Mouse (Mus musculus) duodenum, adult 2 months (tissue): Measurements from ENCODE around the gene Arhgef39. TPM values are rescaled to one million over a fixed set of nuclear protein-coding genes. Genes with fewer than 3 reads are reported as not detected.

Experiments
- polyA plus RNA-seq: library from polyadenylated mRNA; depleted of rRNA; stranded (reverse); fragments of >200 nt; gene quantifications from 2 replicates; pipeline ENCODE4 v1.2.3, GENCODE M21; 2012; ENCODE audit warnings: low replicate concordance; rRNA removed

Gene Arhgef39
- polyA plus RNA-seq: 41.0 and 46.8 TPM in 2 replicates

DNA sequence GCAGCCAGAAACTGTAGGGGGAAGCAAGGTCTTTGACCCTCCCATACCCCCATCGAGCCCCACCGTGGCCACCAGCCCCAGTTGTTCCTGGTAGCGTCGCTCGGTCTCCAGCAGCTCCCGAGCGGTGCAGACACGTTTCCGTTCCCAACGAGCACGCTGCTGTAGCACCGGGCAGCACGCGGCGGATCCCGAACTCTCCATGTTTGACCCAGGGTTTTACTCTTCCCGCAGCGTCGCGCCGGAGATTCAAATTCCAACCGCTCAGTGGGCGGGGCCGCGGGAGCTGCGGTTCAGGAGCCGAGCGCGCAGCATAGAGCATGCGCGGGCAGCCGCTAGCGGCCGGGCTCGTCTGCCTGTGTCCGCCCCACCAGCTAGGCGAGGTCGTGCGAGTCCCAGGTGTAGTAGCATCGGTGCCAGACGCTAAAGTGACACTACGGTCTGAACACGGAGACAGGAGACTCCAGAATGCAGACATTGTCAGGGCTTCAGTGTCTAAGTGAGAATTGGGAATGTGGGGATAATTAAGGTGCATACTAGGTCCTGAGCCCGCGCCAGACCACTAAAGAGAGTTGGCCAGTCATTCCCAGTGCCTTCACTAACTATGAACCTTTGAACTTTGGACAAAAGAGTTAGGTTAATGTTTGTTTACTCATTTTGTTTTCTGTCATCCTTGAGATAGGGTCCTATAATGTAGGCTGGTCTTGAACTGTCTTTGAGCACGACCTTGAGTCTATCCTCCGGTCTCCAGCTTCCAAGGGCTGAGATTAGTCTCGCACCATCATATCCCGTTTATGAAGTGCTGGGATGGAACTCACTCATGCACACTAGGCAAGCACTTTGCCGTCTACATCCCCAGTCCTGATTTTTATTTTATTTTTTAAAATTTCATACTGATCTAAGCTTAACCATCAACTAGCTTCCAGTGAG is at the start of gene Arhgef39:
Gene Arhgef39 (minus strand): TSS at position 289 of the 927 bp plus-strand sequence.

GRCm38 (mm10) chr4:43506536-43507185 is 7.2 kb upstream of the Arhgef39 start, which contains the start of gene Car9:
Gene Car9 (plus strand): TSS chr4:43506966.

DNA sequence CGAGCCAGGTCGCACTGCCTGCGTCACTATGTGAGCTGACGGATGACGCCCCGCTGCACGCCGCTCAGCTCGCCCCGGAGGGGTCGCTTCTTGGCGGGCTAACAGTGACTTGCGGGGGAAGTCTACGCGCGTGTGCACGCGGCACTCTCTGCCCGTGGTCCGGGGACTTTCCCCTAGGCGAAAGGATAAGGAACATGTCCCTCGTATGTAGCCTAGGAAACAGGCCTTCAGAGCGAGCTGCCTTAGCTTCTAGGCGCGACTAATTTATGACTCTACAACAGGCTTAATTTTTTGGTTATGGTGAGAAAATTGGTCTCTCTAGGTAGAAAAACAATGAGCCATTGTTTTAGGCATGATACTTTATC is 6.7 kb downstream of the Arhgef39 start, which contains the start of gene Ccdc107:
Gene Ccdc107 (plus strand): TSS at position 80 of the 365 bp plus-strand sequence.

DNA sequence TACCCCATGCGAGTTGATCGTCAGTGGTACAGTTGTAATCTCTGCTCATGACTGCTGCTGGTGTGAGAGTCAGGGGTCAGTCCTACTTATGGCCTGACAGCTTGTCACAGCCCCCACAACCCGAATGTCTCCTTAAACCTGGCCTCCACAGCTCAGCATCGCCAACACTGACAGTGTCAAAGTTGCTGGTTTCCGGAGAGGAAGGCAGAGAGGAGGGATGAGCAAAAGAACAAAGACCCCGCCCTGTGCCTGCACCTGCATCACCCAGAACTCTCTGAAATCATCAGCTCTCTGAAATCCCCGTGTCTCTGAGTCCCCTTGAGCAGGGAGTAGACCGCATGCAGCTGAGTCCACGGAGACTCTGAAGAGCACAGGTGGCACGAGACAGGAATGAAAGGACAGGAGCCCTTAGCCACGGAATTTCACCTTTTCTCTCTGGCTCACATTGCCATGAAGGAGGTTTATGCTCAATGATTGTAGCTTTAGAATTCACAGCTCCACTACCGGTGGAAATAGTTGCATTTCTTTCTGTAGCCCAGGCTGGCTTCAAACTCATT is 15.9 kb downstream of the Arhgef39 start, which contains the start of gene Sit1:
Gene Sit1 (minus strand): TSS at position 200 of the 557 bp plus-strand sequence.

DNA sequence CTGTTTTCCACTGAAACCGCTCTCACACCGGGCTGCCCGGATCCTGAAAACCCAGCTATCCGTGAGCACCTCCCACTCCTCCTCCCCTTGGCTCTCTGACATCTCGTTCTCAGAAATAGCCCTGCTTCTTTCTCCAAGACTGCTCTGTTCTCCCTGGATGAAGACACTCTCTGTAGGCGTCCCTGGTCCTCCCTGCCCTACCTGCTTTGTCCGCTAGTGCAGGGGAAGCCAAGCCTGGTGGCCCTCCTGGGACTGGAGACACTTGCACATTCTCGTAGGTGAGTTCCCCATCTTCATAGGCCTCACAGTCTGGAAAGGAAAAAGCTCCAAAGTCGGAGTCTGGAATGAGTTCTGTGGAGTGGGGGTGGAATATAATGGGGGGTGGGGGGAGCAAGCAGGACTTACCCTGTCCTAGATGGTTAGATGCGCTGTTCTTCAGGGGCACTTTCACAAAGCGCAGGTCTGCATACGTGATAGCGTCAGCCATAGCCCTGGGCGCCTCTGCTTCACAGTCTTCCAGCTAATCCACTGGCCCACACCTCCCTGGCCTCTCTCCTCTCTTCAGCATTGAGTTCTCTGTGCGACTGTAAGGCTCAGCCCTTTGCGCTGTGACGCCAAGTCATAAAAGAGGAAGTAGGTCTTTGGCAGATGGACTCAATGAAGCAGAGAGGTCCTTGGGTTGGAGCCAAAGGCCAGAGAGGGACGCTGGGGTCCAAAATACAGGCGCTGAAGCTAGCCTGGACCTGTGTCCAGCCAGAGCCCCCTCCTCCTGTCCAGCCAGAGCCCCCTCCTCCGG is 45.3 kb downstream of the Arhgef39 start, which contains the start of gene Cd72:
Gene Cd72 (minus strand): TSS at position 588 of the 796 bp plus-strand sequence.

Other genes with a start within 250 kb of the Arhgef39 start
- not detected in 2 replicates for gene Atp8b5, start 232.5 kb downstream of the Arhgef39 start, polyA plus RNA-seq
- 8.1 and 9.9 TPM in 2 replicates for gene Rusc2, start 117.7 kb downstream of the Arhgef39 start, polyA plus RNA-seq
- 0.15 and 0.32 TPM in 2 replicates for gene Fam166b, start 70.6 kb downstream of the Arhgef39 start, polyA plus RNA-seq
- 82.2 and 96.7 TPM in 2 replicates for gene Tesk1, start 57.8 kb downstream of the Arhgef39 start, polyA plus RNA-seq
- 2.3 and 3.4 TPM in 2 replicates for gene Cd72, start 45.1 kb downstream of the Arhgef39 start, polyA plus RNA-seq
- 1.0 and 1.3 TPM in 2 replicates for gene Sit1, start 16.0 kb downstream of the Arhgef39 start, polyA plus RNA-seq
- 470 and 876 TPM in 2 replicates for gene Ccdc107, start 6.8 kb downstream of the Arhgef39 start, polyA plus RNA-seq
- gene Car9, start 7.3 kb upstream of the Arhgef39 start, polyA plus RNA-seq: 55.7 and 182 TPM in 2 replicates
- gene Tpm2, start 24.1 kb upstream of the Arhgef39 start, polyA plus RNA-seq: 26.4 and 45.4 TPM in 2 replicates
- gene Creb3, start 62.6 kb upstream of the Arhgef39 start, polyA plus RNA-seq: 123 and 169 TPM in 2 replicates
- 45.3 and 46.9 TPM in 2 replicates for gene Tln1, start 63.0 kb upstream of the Arhgef39 start, polyA plus RNA-seq
- 27.0 and 43.1 TPM in 2 replicates for gene Rgp1, start 79.0 kb upstream of the Arhgef39 start, polyA plus RNA-seq
- gene Gba2, start 79.2 kb upstream of the Arhgef39 start, polyA plus RNA-seq: 6.5 and 8.3 TPM in 2 replicates
- gene Msmp, start 84.8 kb upstream of the Arhgef39 start, polyA plus RNA-seq: 0.26 TPM in 1 of 2 replicates, not detected in the other
- gene Npr2, start 132.2 kb upstream of the Arhgef39 start, polyA plus RNA-seq: 4.7 and 10.2 TPM in 2 replicates
- gene Spag8, start 153.9 kb upstream of the Arhgef39 start, polyA plus RNA-seq: 0.52 and 0.68 TPM in 2 replicates
- gene Hint2, start 156.8 kb upstream of the Arhgef39 start, polyA plus RNA-seq: 62.8 and 89.1 TPM in 2 replicates
- 4.5 and 6.5 TPM in 2 replicates for gene Tmem8b, start 169.3 kb upstream of the Arhgef39 start, polyA plus RNA-seq
- not detected in 2 replicates for gene Fam221b, start 169.4 kb upstream of the Arhgef39 start, polyA plus RNA-seq
- not detected in 2 replicates for gene Olfr70, start 201.1 kb upstream of the Arhgef39 start, polyA plus RNA-seq
- gene Olfr71, start 210.6 kb upstream of the Arhgef39 start, polyA plus RNA-seq: not detected in 2 replicates
- 2.7 and 2.8 TPM in 2 replicates for gene Hrct1, start 227.5 kb upstream of the Arhgef39 start, polyA plus RNA-seq
- gene Spaar, start 230.3 kb upstream of the Arhgef39 start, polyA plus RNA-seq: 0.65 and 0.94 TPM in 2 replicates